Mouse (Mus musculus) megakaryocyte-erythroid progenitor cell, adult 5-6 weeks (primary cell): ENCODE measurements around the gene Esrrg. TPM values are rescaled to one million over a fixed set of nuclear protein-coding genes. Genes with fewer than 3 reads are reported as not detected.

Experiments
- ATAC-seq: replicated peaks from 2 replicates; pipeline ENCODE4 v1.8.0; 2016; ENCODE audit warnings: mild to moderate bottlenecking, inconsistent platforms; ENCODE audit not compliant: severe bottlenecking, poor library complexity, low FRiP score, low TSS enrichment
- total RNA-seq, 2 experiments: library from RNA; stranded (forward) in 1 of 2; stranded (reverse) in 1 of 2; fragments of 200-1000, 215-1000 nt in 1 of 2; fragments of >200 nt in 1 of 2; fragmentation: Nextera tagmentation in 1 of 2; gene quantifications; 2 replicates each; pipeline ENCODE4 v1.2.3; 2014 to 2017

Gene Esrrg
- total RNA-seq, 2 experiments from 2014 or later, result not detected

DNA sequence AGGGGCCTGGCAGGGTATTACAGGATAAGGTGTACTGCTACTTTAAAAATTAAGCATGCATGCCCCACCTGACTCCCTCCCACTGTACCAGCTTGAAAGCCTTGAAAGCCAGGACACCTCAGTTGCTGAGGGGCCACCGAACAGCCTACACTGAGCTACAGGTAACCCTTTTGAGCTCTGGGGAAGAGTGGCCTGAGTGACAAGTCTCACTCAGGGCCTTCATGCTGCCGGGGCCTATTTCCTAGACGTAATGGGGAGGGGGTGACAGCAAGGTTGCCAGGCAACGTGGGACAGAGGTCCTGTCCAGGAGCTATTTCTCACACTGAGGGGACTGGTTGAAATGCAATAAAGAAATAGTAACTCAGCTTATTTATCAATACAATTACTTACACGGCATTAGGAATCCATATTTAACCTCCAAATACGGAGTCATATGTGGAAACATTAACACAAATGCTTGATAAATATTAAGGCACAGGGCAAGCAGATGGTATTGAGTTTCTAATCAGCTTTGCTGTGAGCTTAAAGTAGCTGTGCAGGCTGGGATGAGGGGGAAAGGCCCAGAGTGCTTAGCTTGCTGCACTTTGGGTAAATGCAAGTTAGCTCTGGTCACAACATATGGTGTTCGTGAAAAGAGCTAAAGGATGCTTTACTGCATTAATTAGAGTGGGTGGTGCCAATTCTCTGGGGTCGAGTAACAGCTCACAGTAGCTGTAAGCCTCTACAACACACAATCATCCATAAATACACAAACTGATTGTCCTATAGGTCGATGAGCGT lies 653.5 kb downstream of the Esrrg start, which contains the start of gene Ush2a:
TSS of gene Ush2a (plus strand) at position 121 of the 780 bp plus-strand sequence.
- ATAC-seq, result no peak
